ENCODE assay signal across 13 mouse cellular contexts in the genomic region with DNA sequence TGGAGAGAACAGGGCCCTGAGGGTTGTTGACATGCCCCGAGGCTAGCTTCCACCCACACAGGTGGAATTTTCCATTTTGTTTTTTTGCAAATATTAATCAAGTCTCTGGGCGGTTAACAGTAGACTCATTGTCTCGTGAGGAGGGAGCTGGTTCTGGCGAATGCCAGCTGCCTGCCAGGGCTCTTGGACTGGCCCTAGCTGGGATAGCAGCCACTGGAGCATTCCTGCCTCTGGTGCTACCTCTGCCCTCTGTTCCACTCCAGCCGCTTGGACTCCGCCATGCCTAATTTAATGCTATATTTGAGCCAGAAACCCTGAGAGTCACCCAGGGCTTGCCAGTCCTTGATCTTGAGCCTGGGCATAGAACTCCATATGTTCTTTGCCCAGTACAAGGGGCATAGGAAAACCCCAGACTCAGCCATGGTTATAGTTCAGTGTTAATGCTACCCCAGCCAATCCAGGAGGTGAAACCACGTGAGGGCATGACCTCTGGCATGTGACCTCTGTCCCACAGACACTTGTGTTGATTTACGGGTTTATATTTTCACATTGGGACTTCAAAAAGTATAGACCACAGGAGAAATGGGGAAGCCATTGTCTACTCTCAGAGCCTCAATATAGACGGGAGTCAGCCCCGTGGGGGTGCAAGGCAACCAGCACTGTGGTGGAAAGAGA. TPM values are rescaled to one million over a fixed set of nuclear protein-coding genes. Genes with fewer than 3 reads are reported as not detected.
DNase-seq lines count a peak whose midpoint lies in the region; ATAC-seq lines count a peak whose summit lies in the region.
"Had no signal": no experiment of that assay in that cellular context is flagged by ENCODE, and none has a peak within 500 bp of the region (broad histone marks: within the 10 kb centered on the region; RNA-seq: fewer than 3 reads in every experiment).

No protein-coding gene starts in this region.

- no peak overlapping the region for H3K9ac ChIP-seq in hindbrain, embryonic 14.5 days
- H3K9ac ChIP-seq in hindbrain, embryonic 13.5 days, result no peak overlapping the region
- H3K9ac ChIP-seq in stomach, embryonic 15.5 days, result no peak overlapping the region
- H3K9ac ChIP-seq: liver, embryonic 15.5 days had no signal

- peak; percentile 24; the same call in 1 of the 2 replicates for ATAC-seq in hindbrain, embryonic 14.5 days (ENCODE audit: low FRiP score)
- ATAC-seq in hindbrain, embryonic 13.5 days (ENCODE audit: low FRiP score), result no peak
- ATAC-seq in stomach, embryonic 15.5 days (ENCODE audit: insufficient read depth, low FRiP score, low read depth), result 0 out of 2 replicates have a peak, but pooled peaks have one; percentile 15
- no peak for ATAC-seq in megakaryocyte progenitor cell, adult 5-6 weeks (replicated peaks; ENCODE audit: poor library complexity)

- DNase-seq in hindbrain, embryonic 14.5 days (ENCODE audit: low spot score), result no peak
- peak; percentile 39 for DNase-seq in right cerebral cortex, adult 18-20 months
- no peak for DNase-seq in right cerebral cortex, postnatal 36 days (ENCODE audit: low spot score in 2 of 2)
- peak; percentile 95 for DNase-seq in kidney, adult 9 months
- DNase-seq in spleen, postnatal 10 days (ENCODE audit: low spot score in 2 of 2), result no peak
- DNase-seq: heart, adult 11 months; right cerebral cortex, postnatal 25 days had no signal

- H3K4me1 ChIP-seq in hindbrain, embryonic 14.5 days (replicated peaks; ENCODE audit: control insufficient read depth, insufficient read depth, low read length), result peaks cover 10% of the 10 kb centered on the region; the same call in 1 of the 2 replicates
- H3K4me1 ChIP-seq in hindbrain, embryonic 13.5 days (replicated peaks), result peaks cover 9% of the 10 kb centered on the region
- peaks cover 9% of the 10 kb centered on the region for H3K4me1 ChIP-seq in stomach, embryonic 15.5 days

- H3K9me3 ChIP-seq in hindbrain, embryonic 14.5 days (ENCODE audit: control insufficient read depth, low read length), result no peaks in the 10 kb centered on the region
- no peaks in the 10 kb centered on the region for H3K9me3 ChIP-seq in hindbrain, embryonic 13.5 days
- no peaks in the 10 kb centered on the region for H3K9me3 ChIP-seq in stomach, embryonic 15.5 days
- H3K9me3 ChIP-seq: G1E; liver, embryonic 15.5 days had no signal

- WGBS in hindbrain, embryonic 14.5 days, result 77% methylated on average over 10 of the region's 10 CpGs
- 77% methylated on average over 10 of the region's 10 CpGs for WGBS in hindbrain, embryonic 13.5 days
- 69% methylated on average over 10 of the region's 10 CpGs for WGBS in stomach, embryonic 15.5 days

- H3K27ac ChIP-seq in hindbrain, embryonic 14.5 days, result no peak overlapping the region
- H3K27ac ChIP-seq in hindbrain, embryonic 13.5 days, result no peak overlapping the region
- no peak overlapping the region for H3K27ac ChIP-seq in stomach, embryonic 15.5 days
- H3K27ac ChIP-seq: liver, embryonic 15.5 days had no signal

- H3K4me3 ChIP-seq in hindbrain, embryonic 14.5 days (replicated peaks; ENCODE audit: low read length), result no peak overlapping the region
- no peak overlapping the region for H3K4me3 ChIP-seq in hindbrain, embryonic 13.5 days
- no peak overlapping the region for H3K4me3 ChIP-seq in stomach, embryonic 15.5 days (replicated peaks)
- H3K4me3 ChIP-seq: erythroblast, embryonic 14.5 days; liver, embryonic 15.5 days had no signal

- no peaks in the 10 kb centered on the region for H3K36me3 ChIP-seq in hindbrain, embryonic 14.5 days (replicated peaks; ENCODE audit: control insufficient read depth, insufficient read depth)
- no peaks in the 10 kb centered on the region for H3K36me3 ChIP-seq in hindbrain, embryonic 13.5 days
- H3K36me3 ChIP-seq in stomach, embryonic 15.5 days, result no peaks in the 10 kb centered on the region
- H3K36me3 ChIP-seq: G1E; liver, embryonic 15.5 days had no signal

- no peak overlapping the region for H3K4me2 ChIP-seq in hindbrain, embryonic 14.5 days (replicated peaks)
- H3K4me2 ChIP-seq in hindbrain, embryonic 13.5 days, result no peak overlapping the region
- H3K4me2 ChIP-seq in stomach, embryonic 15.5 days, result no peak overlapping the region
- H3K4me2 ChIP-seq: liver, embryonic 15.5 days had no signal

- H3K27me3 ChIP-seq in hindbrain, embryonic 14.5 days (ENCODE audit: control insufficient read depth, insufficient read depth, low read length), result peaks cover 22% of the 10 kb centered on the region
- peaks cover 43% of the 10 kb centered on the region for H3K27me3 ChIP-seq in hindbrain, embryonic 13.5 days
- peaks cover 12% of the 10 kb centered on the region; the same call in 1 of the 2 replicates for H3K27me3 ChIP-seq in stomach, embryonic 15.5 days (replicated peaks)

RNA-seq across cellular contexts. Expression of a gene that starts 3.2 kb away (rescaled TPM):
- 0.60 and 0.64 TPM in 2 replicates for polyA plus RNA-seq in hindbrain, embryonic 14.5 days (2014; fragmentation: Nextera tagmentation; extraction: Ambion mirVana)
- polyA plus RNA-seq in hindbrain, embryonic 13.5 days (2015; fragmentation: Nextera tagmentation; extraction: Ambion mirVana), result 0.48 and 0.62 TPM in 2 replicates
- polyA plus RNA-seq in stomach, embryonic 15.5 days (2015; fragmentation: Nextera tagmentation; extraction: Ambion mirVana), result 0.71 and 1.2 TPM in 2 replicates
- 84.2 and 84.7 TPM in 2 replicates for total RNA-seq in megakaryocyte progenitor cell, adult 5-6 weeks (2015)
- 81.5 and 84.5 TPM in 2 replicates for total RNA-seq in megakaryocyte progenitor cell, adult 5-6 weeks (2017)
- polyA plus RNA-seq: erythroblast, embryonic 14.5 days; G1E had no signal

RNA-seq across cellular contexts. Expression of a gene that starts 3.3 kb away (rescaled TPM):
- 1.7 and 2.7 TPM in 2 replicates for polyA plus RNA-seq in hindbrain, embryonic 14.5 days (2014; fragmentation: Nextera tagmentation; extraction: Ambion mirVana)
- 0.93 and 1.4 TPM in 2 replicates for polyA plus RNA-seq in hindbrain, embryonic 13.5 days (2015; fragmentation: Nextera tagmentation; extraction: Ambion mirVana)
- polyA plus RNA-seq in stomach, embryonic 15.5 days (2015; fragmentation: Nextera tagmentation; extraction: Ambion mirVana), result 0.96 and 1.3 TPM in 2 replicates
- total RNA-seq in megakaryocyte progenitor cell, adult 5-6 weeks (2015), result 7.1 and 8.0 TPM in 2 replicates
- 3.5 and 3.9 TPM in 2 replicates for total RNA-seq in megakaryocyte progenitor cell, adult 5-6 weeks (2017)
- polyA plus RNA-seq: erythroblast, embryonic 14.5 days; G1E had no signal

RNA-seq across cellular contexts. Expression of a gene that starts 33.9 kb away (rescaled TPM):
- polyA plus RNA-seq in hindbrain, embryonic 14.5 days (2014; fragmentation: Nextera tagmentation; extraction: Ambion mirVana), result 60.0 and 61.6 TPM in 2 replicates
- polyA plus RNA-seq in hindbrain, embryonic 13.5 days (2015; fragmentation: Nextera tagmentation; extraction: Ambion mirVana), result 83.9 and 86.6 TPM in 2 replicates
- 51.6 and 60.4 TPM in 2 replicates for polyA plus RNA-seq in stomach, embryonic 15.5 days (2015; fragmentation: Nextera tagmentation; extraction: Ambion mirVana)
- 16.3 and 20.1 TPM in 2 replicates for total RNA-seq in megakaryocyte progenitor cell, adult 5-6 weeks (2015)
- 27.9 and 29.7 TPM in 2 replicates for total RNA-seq in megakaryocyte progenitor cell, adult 5-6 weeks (2017)

RNA-seq across cellular contexts. Expression of a gene that starts 43.9 kb away (rescaled TPM):
- 320 and 331 TPM in 2 replicates for polyA plus RNA-seq in hindbrain, embryonic 14.5 days (2014; fragmentation: Nextera tagmentation; extraction: Ambion mirVana)
- 440 and 455 TPM in 2 replicates for polyA plus RNA-seq in hindbrain, embryonic 13.5 days (2015; fragmentation: Nextera tagmentation; extraction: Ambion mirVana)
- 281 and 325 TPM in 2 replicates for polyA plus RNA-seq in stomach, embryonic 15.5 days (2015; fragmentation: Nextera tagmentation; extraction: Ambion mirVana)
- 80.1 and 88.6 TPM in 2 replicates for total RNA-seq in megakaryocyte progenitor cell, adult 5-6 weeks (2015)
- 217 and 228 TPM in 2 replicates for total RNA-seq in megakaryocyte progenitor cell, adult 5-6 weeks (2017)

Comparison
In these comparisons a context has a peak if more than half of its experiments do, and no peak if none do; other contexts are left out.
1. ATAC-seq: peak in hindbrain, embryonic 14.5 days (single experiment) and stomach, embryonic 15.5 days (single experiment); none in hindbrain, embryonic 13.5 days (single experiment) and megakaryocyte progenitor cell, adult 5-6 weeks (single experiment).
2. DNase-seq: peak in right cerebral cortex, adult 18-20 months (single experiment) and kidney, adult 9 months (single experiment); none in hindbrain, embryonic 14.5 days (single experiment), right cerebral cortex, postnatal 36 days (0 of 2) and spleen, postnatal 10 days (0 of 2).